9 mouse cellular contexts compared by ENCODE assay signal in genomic region chr12:89049279-89049678, GRCm38 (mm10).
DNase-seq lines count a peak whose midpoint lies in the region; ATAC-seq and TF ChIP-seq lines count a peak whose summit lies in the region.
"Had no signal": no experiment of that assay in that cellular context is flagged by ENCODE, and none has a peak within 500 bp of the region (broad histone marks: within the 10 kb centered on the region; RNA-seq: fewer than 3 reads in every experiment).

No protein-coding gene starts in this region.

- H3K27me3 ChIP-seq in forebrain, embryonic 12.5 days: no peaks in the 10 kb centered on the region
- H3K27me3 ChIP-seq in forebrain, embryonic 15.5 days: no peaks in the 10 kb centered on the region
- H3K27me3 ChIP-seq in forebrain, postnatal 0 days (ENCODE audit: insufficient read depth, low read length): no peaks in the 10 kb centered on the region
- H3K27me3 ChIP-seq in midbrain, postnatal 0 days (ENCODE audit: insufficient read depth, low read length): no peaks in the 10 kb centered on the region
- H3K27me3 ChIP-seq: embryonic facial prominence, embryonic 12.5 days had no signal

- TF ChIP-seq CTCF in forebrain, postnatal 0 days (IDR thresholded peaks at IDR 0.05; ENCODE audit: low read depth): no peak
- 0 out of 2 replicates have a peak, but pooled peaks have one; percentile 7 for TF ChIP-seq CTCF in midbrain, postnatal 0 days (IDR thresholded peaks at IDR 0.05)

- no peak overlapping the region for H3K4me2 ChIP-seq in forebrain, embryonic 12.5 days
- no peak overlapping the region for H3K4me2 ChIP-seq in forebrain, embryonic 15.5 days (replicated peaks)
- no peak overlapping the region for H3K4me2 ChIP-seq in forebrain, postnatal 0 days (ENCODE audit: low read depth)
- H3K4me2 ChIP-seq in midbrain, postnatal 0 days (ENCODE audit: low read depth, low read length, poor library complexity, severe bottlenecking): no peak overlapping the region
- H3K4me2 ChIP-seq: embryonic facial prominence, embryonic 12.5 days had no signal

- peak; percentile 16 for DNase-seq in ovary, adult 18-20 months (ENCODE audit: low spot score)
- DNase-seq in ovary, postnatal 10 days (ENCODE audit: low spot score): no peak
- DNase-seq in forebrain, postnatal 0 days: peak; percentile 23
- DNase-seq in midbrain, postnatal 0 days (ENCODE audit: low spot score): peak; percentile 86
- DNase-seq in urinary bladder, adult 2 months (ENCODE audit: low spot score): no peak
- no peak for DNase-seq in left cerebral cortex, adult 11 months (ENCODE audit: low spot score)

- H3K4me1 ChIP-seq in forebrain, embryonic 12.5 days: peaks cover 7% of the 10 kb centered on the region
- H3K4me1 ChIP-seq in forebrain, embryonic 15.5 days: no peaks in the 10 kb centered on the region
- no peaks in the 10 kb centered on the region for H3K4me1 ChIP-seq in forebrain, postnatal 0 days (ENCODE audit: insufficient read depth)
- H3K4me1 ChIP-seq in midbrain, postnatal 0 days (ENCODE audit: insufficient read depth, low read length): no peaks in the 10 kb centered on the region
- H3K4me1 ChIP-seq: embryonic facial prominence, embryonic 12.5 days had no signal

- no peaks in the 10 kb centered on the region for H3K9me3 ChIP-seq in forebrain, embryonic 12.5 days
- H3K9me3 ChIP-seq in forebrain, embryonic 15.5 days: no peaks in the 10 kb centered on the region
- no peaks in the 10 kb centered on the region for H3K9me3 ChIP-seq in forebrain, postnatal 0 days (ENCODE audit: low read length)
- no peaks in the 10 kb centered on the region for H3K9me3 ChIP-seq in midbrain, postnatal 0 days (ENCODE audit: low read length)
- H3K9me3 ChIP-seq: embryonic facial prominence, embryonic 12.5 days had no signal

- peak; percentile 84 for ATAC-seq in forebrain, embryonic 12.5 days (ENCODE audit: low FRiP score)
- no peak for ATAC-seq in forebrain, embryonic 15.5 days (replicated peaks)
- ATAC-seq in forebrain, postnatal 0 days: no peak
- peak; percentile 20; the same call in 1 of the 2 replicates for ATAC-seq in midbrain, postnatal 0 days (ENCODE audit: low FRiP score)

- H3K9ac ChIP-seq in forebrain, embryonic 12.5 days: no peak overlapping the region
- H3K9ac ChIP-seq in forebrain, embryonic 15.5 days (replicated peaks): no peak overlapping the region
- H3K9ac ChIP-seq in forebrain, postnatal 0 days: no peak overlapping the region
- no peak overlapping the region for H3K9ac ChIP-seq in midbrain, postnatal 0 days (replicated peaks; ENCODE audit: low read length, poor library complexity, severe bottlenecking)
- H3K9ac ChIP-seq: embryonic facial prominence, embryonic 12.5 days had no signal

- 27% methylated on average over 3 of the region's 3 CpGs for WGBS in forebrain, embryonic 12.5 days
- 13% methylated on average over 3 of the region's 3 CpGs for WGBS in forebrain, embryonic 15.5 days
- 16% methylated on average over 3 of the region's 3 CpGs for WGBS in forebrain, postnatal 0 days
- WGBS in midbrain, postnatal 0 days: 20% methylated on average over 3 of the region's 3 CpGs

- no peak overlapping the region for H3K4me3 ChIP-seq in forebrain, embryonic 12.5 days (replicated peaks)
- no peak overlapping the region for H3K4me3 ChIP-seq in forebrain, embryonic 15.5 days
- no peak overlapping the region for H3K4me3 ChIP-seq in forebrain, postnatal 0 days (ENCODE audit: low read depth, low read length)
- H3K4me3 ChIP-seq in midbrain, postnatal 0 days (ENCODE audit: low read depth, low read length): no peak overlapping the region
- H3K4me3 ChIP-seq: embryonic facial prominence, embryonic 12.5 days had no signal

- H3K27ac ChIP-seq in forebrain, embryonic 12.5 days: no peak overlapping the region
- no peak overlapping the region for H3K27ac ChIP-seq in forebrain, embryonic 15.5 days (replicated peaks)
- no peak overlapping the region for H3K27ac ChIP-seq in forebrain, postnatal 0 days (ENCODE audit: low read depth, low read length)
- H3K27ac ChIP-seq in midbrain, postnatal 0 days (ENCODE audit: low read depth, low read length): no peak overlapping the region
- H3K27ac ChIP-seq: embryonic facial prominence, embryonic 12.5 days had no signal

- H3K36me3 ChIP-seq in forebrain, embryonic 12.5 days (replicated peaks): no peaks in the 10 kb centered on the region
- no peaks in the 10 kb centered on the region for H3K36me3 ChIP-seq in forebrain, embryonic 15.5 days
- no peaks in the 10 kb centered on the region for H3K36me3 ChIP-seq in forebrain, postnatal 0 days (ENCODE audit: insufficient read depth)
- no peaks in the 10 kb centered on the region for H3K36me3 ChIP-seq in midbrain, postnatal 0 days (ENCODE audit: insufficient read depth, low read length)
- H3K36me3 ChIP-seq: embryonic facial prominence, embryonic 12.5 days had no signal

Comparison
In these comparisons a context has a peak if more than half of its experiments do, and no peak if none do; other contexts are left out.
1. ATAC-seq: peak in forebrain, embryonic 12.5 days (single experiment) and midbrain, postnatal 0 days (single experiment); none in forebrain, embryonic 15.5 days (single experiment) and forebrain, postnatal 0 days (single experiment).
2. DNase-seq: peak in ovary, adult 18-20 months (single experiment), forebrain, postnatal 0 days (single experiment) and midbrain, postnatal 0 days (single experiment); none in ovary, postnatal 10 days (single experiment), urinary bladder, adult 2 months (single experiment) and left cerebral cortex, adult 11 months (single experiment).